Mouse (Mus musculus) liver, embryonic 13.5 days (tissue): ENCODE data around the gene Ttyh1. TPM values are rescaled to one million over a fixed set of nuclear protein-coding genes. Genes with fewer than 3 reads are reported as not detected.

Experiments used
- ATAC-seq: fragments of 200-750 bp; cut with Nextera tagmentation; 2 replicates; pipeline ENCODE4 v1.8.0; 2017; ENCODE audit warnings: low read depth, mild to moderate bottlenecking, moderate number of reproducible peaks, moderate library complexity
- DNase-seq: peaks from one replicate; pipeline ENCODE4 v3.0.0; 2022
- H3K27ac ChIP-seq: fragments of 300-500 bp; sonication (generic); 2 replicates; pipeline ENCODE4 v1.5.1; 2015; ENCODE audit warnings: moderate library complexity, mild to moderate bottlenecking, inconsistent platforms
- H3K27me3 ChIP-seq: fragments of 300-500 bp; sonication (generic); 2 replicates; pipeline ENCODE4 v1.6.1; 2015; ENCODE audit warnings: mild to moderate bottlenecking, inconsistent platforms
- H3K36me3 ChIP-seq: fragments of 300-500 bp; sonication (generic); 2 replicates; pipeline ENCODE4 v1.6.1; 2015; ENCODE audit warnings: mild to moderate bottlenecking, inconsistent platforms
- H3K4me1 ChIP-seq: fragments of 300-500 bp; sonication (generic); replicated peaks from 2 replicates; pipeline ENCODE4 v1.6.1; 2015; ENCODE audit warnings: inconsistent platforms
- H3K4me2 ChIP-seq: fragments of 300-500 bp; sonication (generic); 2 replicates; pipeline ENCODE4 v1.6.1; 2015; ENCODE audit warnings: inconsistent platforms, mild to moderate bottlenecking, moderate library complexity
- H3K4me3 ChIP-seq: fragments of 300-500 bp; sonication (generic); replicated peaks from 2 replicates; pipeline ENCODE4 v1.5.1; 2015; ENCODE audit warnings: mild to moderate bottlenecking, inconsistent platforms
- H3K9ac ChIP-seq: fragments of 300-500 bp; sonication (generic); 2 replicates; pipeline ENCODE4 v1.6.1; 2015; ENCODE audit warnings: mild to moderate bottlenecking, inconsistent platforms
- H3K9me3 ChIP-seq: fragments of 300-500 bp; sonication (generic); replicated peaks from 2 replicates; pipeline ENCODE4 v1.6.1; 2016; ENCODE audit warnings: inconsistent platforms
- WGBS: fragments of 180-500 bp; shearing (Covaris S2); methylation state at CpG from one replicate; pipeline ENCODE4 v1.1.7; 2015; ENCODE audit not compliant: insufficient replicate concordance; 5-methylcytosine and 5-hydroxymethylcytosine counted together
- polyA plus RNA-seq: library from polyadenylated mRNA; unstranded; fragments of >200 nt; fragmentation: Nextera tagmentation; extraction: Ambion mirVana; gene quantifications from 2 replicates; pipeline ENCODE4 v1.2.1, GENCODE M21; 2015

Gene Ttyh1
- polyA plus RNA-seq: 0.36 and 0.52 TPM in 2 replicates

DNA sequence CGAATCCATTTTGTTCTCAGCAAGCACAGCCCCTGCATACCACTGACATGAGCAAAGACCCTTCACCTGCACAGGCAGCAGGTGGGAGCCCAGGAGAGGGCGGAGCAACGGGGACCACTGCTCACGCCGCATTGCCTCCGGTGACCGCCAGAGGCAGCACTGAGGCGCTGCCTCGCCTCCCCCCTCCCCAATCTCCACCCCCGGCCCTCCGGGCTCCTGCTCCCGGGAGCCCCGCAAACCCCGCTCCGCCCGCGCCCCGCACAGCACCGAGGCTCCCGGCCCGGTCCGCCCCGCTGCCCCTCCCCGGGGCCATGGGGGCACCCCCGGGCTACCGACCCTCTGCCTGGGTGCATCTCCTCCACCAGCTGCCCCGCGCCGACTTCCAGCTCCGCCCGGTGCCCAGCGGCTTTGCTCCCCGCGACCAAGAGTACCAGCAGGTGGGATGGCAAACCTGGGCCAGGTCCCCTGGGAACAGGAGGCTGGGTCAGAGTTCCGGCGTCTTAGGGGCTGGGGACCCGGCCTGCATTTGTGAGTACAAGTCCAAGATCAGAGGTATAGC is at the start of gene Ttyh1:
Ttyh1 (plus strand) TSS at position 65 of the 559 bp plus-strand sequence.
- Histone ChIP-seq H3K36me3 (no peaks in the 10 kb centered on the region), H3K27me3 (peaks cover 46% of the 10 kb centered on the region), H3K4me3 (0 out of 2 replicates have a peak within 1 kb of the TSS, but pooled peaks have one; percentile 14), H3K27ac (no peak within 1 kb of the TSS), H3K9me3 (no peaks in the 10 kb centered on the region), H3K4me1 (peaks cover 3% of the 10 kb centered on the region), H3K4me2 (peak within 1 kb of the TSS; percentile 33), H3K9ac (no peak within 1 kb of the TSS)
- DNase-seq: no peak
- no peak for ATAC-seq
- 4% methylated on average over 35 of the region's 37 CpGs for WGBS

DNA sequence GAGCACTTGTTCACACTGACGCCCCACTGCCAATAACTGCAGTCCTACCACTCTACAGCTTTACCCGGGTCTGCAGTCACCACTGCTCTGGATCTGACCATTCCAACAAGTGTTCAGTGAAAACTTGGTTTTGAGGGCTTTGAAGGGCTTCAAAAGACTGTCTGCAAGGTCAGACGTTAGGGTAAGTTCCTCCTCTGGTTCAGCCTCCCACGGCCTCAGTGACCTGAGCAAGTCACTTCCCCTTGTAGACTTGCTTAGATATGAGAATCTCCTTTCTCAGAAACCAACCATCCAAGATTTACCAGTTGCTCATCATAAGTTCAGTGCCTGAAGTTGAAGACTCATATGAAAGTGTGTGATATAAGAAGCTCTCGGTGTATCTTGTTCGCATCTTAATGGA is 48.1 kb upstream of the Ttyh1 start:
- Histone ChIP-seq H3K4me3 (no peak overlapping the region), H3K27ac (no peak overlapping the region), H3K4me2 (no peak overlapping the region), H3K36me3 (no peaks in the 10 kb centered on the region), H3K9me3 (no peaks in the 10 kb centered on the region), H3K9ac (no peak overlapping the region), H3K4me1 (no peaks in the 10 kb centered on the region), H3K27me3 (no peaks in the 10 kb centered on the region)
- WGBS: 49% methylated on average over 6 of the region's 6 CpGs
- DNase-seq (no peak), ATAC-seq (no peak)

DNA sequence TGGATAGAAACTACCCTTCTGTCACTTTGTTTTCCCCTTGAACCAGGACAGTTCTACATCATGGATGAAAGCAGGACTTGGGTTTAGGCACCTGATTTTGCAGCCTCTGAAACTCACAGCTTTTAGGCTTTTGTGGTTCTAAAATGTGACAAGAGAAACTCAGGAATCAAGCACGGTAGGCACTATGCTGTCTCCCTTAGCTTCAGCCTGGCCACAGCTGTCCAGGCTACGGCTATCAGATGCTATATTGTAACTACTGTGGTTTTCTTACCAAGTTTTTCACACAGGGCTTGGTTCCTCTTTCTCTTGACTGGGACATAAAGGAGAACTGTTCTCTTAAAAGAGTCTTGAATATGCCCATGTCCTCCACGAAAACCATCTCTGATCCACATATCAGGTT is 46.1 kb upstream of the Ttyh1 start:
- H3K4me3 ChIP-seq: no peak overlapping the region
- no peak overlapping the region for H3K27ac ChIP-seq
- no peaks in the 10 kb centered on the region for H3K36me3 ChIP-seq
- DNase-seq (no peak), ATAC-seq (no peak)
- H3K4me2 ChIP-seq: no peak overlapping the region
- H3K27me3 ChIP-seq: no peaks in the 10 kb centered on the region
- 21% methylated on average over 3 of the region's 3 CpGs for WGBS
- no peak overlapping the region for H3K9ac ChIP-seq
- H3K4me1 ChIP-seq: no peaks in the 10 kb centered on the region
- no peaks in the 10 kb centered on the region for H3K9me3 ChIP-seq

DNA sequence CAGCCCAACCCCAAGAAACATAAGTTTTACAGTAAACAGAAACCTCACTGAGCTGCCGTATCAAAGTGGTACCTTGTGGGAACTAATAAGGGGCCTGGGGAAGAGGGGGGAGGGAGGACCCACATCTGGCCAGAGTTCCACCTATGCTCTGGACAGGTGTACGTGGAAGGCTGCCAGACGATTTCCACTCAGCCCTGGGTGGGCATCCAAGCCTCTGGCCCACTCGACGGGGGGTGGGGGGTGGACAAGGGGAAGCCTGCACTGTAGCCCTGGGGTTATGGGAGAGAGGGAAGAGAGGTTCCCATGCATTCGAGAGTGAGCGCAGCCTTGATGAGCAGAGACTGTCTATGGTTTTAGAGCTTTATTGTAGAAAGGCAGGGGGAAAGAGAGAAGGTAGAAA is 39.7 kb upstream of the Ttyh1 start:
- no peak overlapping the region for H3K4me2 ChIP-seq
- H3K27me3 ChIP-seq: no peaks in the 10 kb centered on the region
- no peak for ATAC-seq
- no peaks in the 10 kb centered on the region for H3K36me3 ChIP-seq
- no peaks in the 10 kb centered on the region for H3K9me3 ChIP-seq
- no peak overlapping the region for H3K27ac ChIP-seq
- no peaks in the 10 kb centered on the region for H3K4me1 ChIP-seq
- no peak overlapping the region for H3K9ac ChIP-seq
- no peak for DNase-seq
- WGBS: 69% methylated on average over 7 of the region's 7 CpGs
- no peak overlapping the region for H3K4me3 ChIP-seq

DNA sequence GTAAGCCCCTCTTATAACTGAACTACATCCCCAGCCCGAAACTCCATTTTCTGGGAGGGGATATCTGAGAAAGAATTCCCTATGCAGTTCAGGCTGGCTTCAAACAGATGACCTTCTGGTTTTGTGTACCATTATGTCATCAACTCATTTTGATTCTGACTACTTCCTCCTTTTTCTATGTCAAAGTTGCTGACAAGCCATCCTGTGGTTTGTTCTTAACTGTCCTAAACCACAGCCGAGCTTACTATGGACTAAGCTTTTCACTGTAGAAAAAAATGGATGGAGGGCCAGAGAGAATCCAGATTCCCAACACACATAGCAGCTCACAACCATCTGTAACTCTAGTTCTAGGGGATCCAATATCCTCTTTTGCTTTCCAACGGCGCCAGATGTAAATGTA is 38.7 kb upstream of the Ttyh1 start:
- H3K36me3 ChIP-seq: no peaks in the 10 kb centered on the region
- no peak overlapping the region for H3K4me3 ChIP-seq
- H3K4me1 ChIP-seq: no peaks in the 10 kb centered on the region
- 39% methylated on average over 4 of the region's 4 CpGs for WGBS
- H3K4me2 ChIP-seq: no peak overlapping the region
- H3K9ac ChIP-seq: no peak overlapping the region
- no peak overlapping the region for H3K27ac ChIP-seq
- no peaks in the 10 kb centered on the region for H3K27me3 ChIP-seq
- DNase-seq: no peak
- no peaks in the 10 kb centered on the region for H3K9me3 ChIP-seq
- ATAC-seq: no peak

DNA sequence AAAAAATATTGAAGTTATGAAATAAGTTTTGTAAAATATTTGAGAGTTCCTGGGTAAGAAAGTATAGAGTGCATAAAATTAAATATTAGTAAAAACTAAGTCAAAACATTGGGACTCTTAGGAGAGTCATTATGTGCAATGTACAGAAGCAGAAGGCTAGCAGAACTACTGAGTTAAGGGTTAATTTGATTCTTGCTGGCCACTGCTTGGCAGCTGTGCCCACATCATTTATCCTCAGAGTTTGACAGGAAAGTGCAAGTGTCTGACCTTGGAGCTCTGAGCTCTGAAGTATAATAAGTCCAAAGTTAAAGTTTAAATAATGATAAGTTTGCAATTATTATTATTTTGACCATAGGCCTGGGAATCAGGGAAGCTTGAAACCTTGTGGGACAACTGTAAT is 37.5 kb upstream of the Ttyh1 start:
- no peak for ATAC-seq
- Histone ChIP-seq H3K4me2 (no peak overlapping the region), H3K9ac (no peak overlapping the region), H3K4me3 (no peak overlapping the region), H3K36me3 (no peaks in the 10 kb centered on the region), H3K27ac (no peak overlapping the region), H3K27me3 (no peaks in the 10 kb centered on the region), H3K4me1 (no peaks in the 10 kb centered on the region), H3K9me3 (no peaks in the 10 kb centered on the region)
- DNase-seq: no peak

DNA sequence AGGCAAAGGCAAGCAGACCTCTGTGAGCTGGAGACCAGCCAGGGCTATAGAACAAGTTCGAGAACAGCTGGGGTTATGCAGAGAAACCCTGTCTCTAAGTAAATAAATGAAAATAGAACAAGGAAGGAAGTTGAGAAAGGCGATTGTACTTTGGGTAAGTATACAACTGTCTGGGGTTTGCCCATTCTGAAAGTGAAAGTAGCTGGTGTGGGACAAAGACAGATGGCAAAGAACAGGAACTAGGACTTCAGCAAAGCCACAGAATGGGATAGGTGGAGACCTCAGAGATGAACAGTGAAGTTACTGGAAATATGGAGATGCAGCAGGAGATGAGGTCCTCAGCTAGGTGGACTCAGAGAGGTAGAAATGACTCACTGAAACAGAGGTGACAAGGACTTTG is 36.4 kb upstream of the Ttyh1 start:
- H3K4me1 ChIP-seq: peaks cover 6% of the 10 kb centered on the region
- no peaks in the 10 kb centered on the region for H3K27me3 ChIP-seq
- H3K36me3 ChIP-seq: no peaks in the 10 kb centered on the region
- no peaks in the 10 kb centered on the region for H3K9me3 ChIP-seq
- H3K9ac ChIP-seq: no peak overlapping the region
- H3K4me3 ChIP-seq: no peak overlapping the region
- 4% methylated on average over 2 of the region's 2 CpGs for WGBS
- H3K4me2 ChIP-seq: no peak overlapping the region
- H3K27ac ChIP-seq: no peak overlapping the region
- peak; percentile 26; the same call in 1 of the 2 replicates for ATAC-seq
- no peak for DNase-seq

DNA sequence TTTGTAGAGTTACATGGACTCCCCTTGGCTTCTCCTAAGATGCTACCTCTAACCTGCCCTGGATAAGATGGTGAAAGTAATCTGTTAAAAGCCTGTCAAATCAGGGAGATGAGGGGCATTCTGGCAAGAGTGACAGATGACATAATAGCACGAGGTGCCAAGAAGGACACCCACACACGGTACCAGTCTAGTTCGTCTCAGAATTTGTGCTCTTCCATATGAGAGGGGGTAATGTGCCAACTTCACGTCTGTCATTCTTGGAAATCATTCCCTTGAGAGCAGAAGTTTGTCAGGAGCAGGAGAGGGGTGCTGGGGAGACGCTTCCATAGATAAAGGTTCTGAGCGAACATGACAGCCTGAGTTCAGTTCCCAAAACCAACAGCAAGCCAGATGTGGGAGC is 35.0 kb upstream of the Ttyh1 start:
- Histone ChIP-seq H3K9me3 (no peaks in the 10 kb centered on the region), H3K27ac (no peak overlapping the region), H3K4me2 (no peak overlapping the region), H3K27me3 (no peaks in the 10 kb centered on the region), H3K4me3 (no peak overlapping the region), H3K36me3 (no peaks in the 10 kb centered on the region), H3K4me1 (peaks cover 18% of the 10 kb centered on the region), H3K9ac (no peak overlapping the region)
- ATAC-seq: no peak
- DNase-seq: no peak
- WGBS: 59% methylated on average over 6 of the region's 6 CpGs

DNA sequence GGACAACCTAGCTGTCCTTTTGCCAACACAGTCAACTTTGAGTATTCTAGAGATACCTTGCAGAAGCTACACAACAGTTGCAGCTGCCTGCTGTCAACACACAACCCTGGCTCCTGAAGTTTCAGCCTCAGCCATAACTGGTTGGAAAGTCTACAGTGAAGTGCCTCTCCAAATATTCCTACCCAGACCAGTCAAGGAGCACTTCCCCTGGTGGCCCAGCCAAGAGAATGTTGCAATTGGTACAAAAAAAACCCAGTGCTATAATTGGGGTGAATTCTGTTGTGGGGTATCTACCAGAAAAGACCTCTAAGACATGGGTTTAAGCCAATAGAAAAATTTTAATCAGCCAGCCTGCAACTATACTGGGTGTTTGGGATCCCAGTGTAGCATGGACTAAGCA is 33.6 kb upstream of the Ttyh1 start:
- DNase-seq: no peak
- Histone ChIP-seq H3K27me3 (no peaks in the 10 kb centered on the region), H3K9me3 (no peaks in the 10 kb centered on the region), H3K4me3 (no peak overlapping the region), H3K4me1 (peaks cover 30% of the 10 kb centered on the region), H3K36me3 (no peaks in the 10 kb centered on the region), H3K27ac (no peak overlapping the region), H3K4me2 (no peak overlapping the region), H3K9ac (no peak overlapping the region)
- no peak for ATAC-seq

DNA sequence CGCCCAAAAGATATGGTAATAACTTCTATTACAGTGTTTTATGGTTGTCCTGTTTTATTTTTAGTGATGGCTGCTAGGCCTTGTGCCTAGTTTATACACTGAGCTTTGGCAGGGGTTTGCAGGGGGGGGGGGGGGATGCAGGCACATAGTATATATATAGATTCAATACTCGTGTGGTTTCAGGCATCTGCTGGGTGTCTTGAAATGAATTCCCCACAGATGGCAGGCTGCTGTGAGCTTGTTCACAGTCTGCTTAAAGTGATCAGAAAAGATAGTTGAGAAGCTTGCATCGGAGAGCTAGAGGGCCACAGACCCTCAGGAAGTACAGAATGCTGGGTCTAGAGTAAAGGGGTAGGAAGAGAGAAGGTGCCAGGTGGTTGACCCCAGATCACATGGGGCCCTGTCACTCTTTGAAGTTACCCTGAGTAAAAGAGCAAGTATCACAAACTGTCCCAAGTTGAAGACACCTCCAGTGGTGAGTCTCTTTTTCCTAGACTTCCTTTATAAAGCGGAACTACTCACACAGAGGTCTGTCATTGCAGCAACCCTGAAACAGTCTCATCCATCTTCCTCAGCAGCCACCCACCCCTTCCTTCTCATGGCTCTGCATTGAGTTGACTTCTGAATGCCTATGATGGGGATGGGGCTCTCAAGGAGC is 31.8 kb upstream of the Ttyh1 start:
- H3K36me3 ChIP-seq: no peaks in the 10 kb centered on the region
- H3K4me1 ChIP-seq: peaks cover 38% of the 10 kb centered on the region
- ATAC-seq (no peak), DNase-seq (no peak)
- H3K9ac ChIP-seq: no peak overlapping the region
- H3K27ac ChIP-seq: no peak overlapping the region
- no peaks in the 10 kb centered on the region for H3K27me3 ChIP-seq
- no peak overlapping the region for H3K4me3 ChIP-seq
- WGBS: 51% methylated on average over 4 of the region's 4 CpGs
- no peaks in the 10 kb centered on the region for H3K9me3 ChIP-seq
- H3K4me2 ChIP-seq: no peak overlapping the region

DNA sequence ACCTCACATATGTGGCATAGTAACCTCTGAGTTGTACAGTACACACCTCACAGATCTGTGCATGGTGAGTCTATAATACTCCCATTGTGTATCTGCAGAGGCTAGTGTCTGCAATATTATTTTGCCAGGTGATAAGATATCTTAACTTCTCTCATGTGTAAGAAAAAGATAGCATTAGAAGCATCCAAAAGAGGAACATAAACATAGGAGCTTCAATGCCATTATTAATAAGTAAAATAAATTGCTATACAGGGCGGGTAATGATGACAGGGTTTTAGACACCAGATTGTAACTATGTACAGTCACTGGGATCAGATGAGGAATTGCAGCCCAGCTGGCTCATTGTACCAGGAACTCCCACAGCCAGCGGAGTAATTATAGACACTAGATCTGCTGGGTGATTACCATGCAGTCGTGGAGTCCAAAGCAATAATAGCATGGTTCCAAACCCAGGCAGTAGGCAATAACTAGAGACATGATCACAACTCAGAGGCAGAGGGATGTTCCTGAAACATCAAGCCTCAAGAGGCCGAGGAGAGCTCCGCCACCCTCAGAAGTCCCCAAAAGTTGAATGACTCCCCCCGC is 31.2 kb upstream of the Ttyh1 start:
- Histone ChIP-seq H3K4me2 (no peak overlapping the region), H3K27me3 (no peaks in the 10 kb centered on the region), H3K27ac (no peak overlapping the region; the same call in 1 of the 2 replicates), H3K36me3 (no peaks in the 10 kb centered on the region), H3K4me3 (no peak overlapping the region), H3K4me1 (peaks cover 38% of the 10 kb centered on the region), H3K9ac (no peak overlapping the region), H3K9me3 (no peaks in the 10 kb centered on the region)
- DNase-seq (no peak), ATAC-seq (0 out of 2 replicates have a peak, but pooled peaks have one; percentile 27)
- whole genome bisulfite sequencing: 62% methylated on average over 6 of the region's 6 CpGs

DNA sequence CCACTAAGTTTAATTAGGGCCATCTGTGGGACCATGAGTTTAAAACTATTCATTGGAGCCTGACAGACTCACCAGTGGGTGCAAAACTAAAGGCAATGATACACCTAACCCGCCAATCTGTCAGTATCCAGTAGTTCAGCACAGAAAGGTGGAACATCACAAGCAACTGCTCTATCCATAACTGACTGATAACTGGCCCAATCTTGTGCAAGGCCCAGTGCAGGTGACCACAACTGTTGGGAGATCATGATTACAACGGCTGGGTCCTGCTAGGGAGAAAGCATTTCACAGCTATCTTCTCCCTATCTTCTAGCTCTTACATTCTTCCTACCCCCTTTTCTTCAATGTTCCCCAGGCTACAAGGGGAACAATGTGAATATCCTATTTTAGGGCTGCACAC is 30.5 kb upstream of the Ttyh1 start:
- Histone ChIP-seq H3K27ac (no peak overlapping the region; the same call in 1 of the 2 replicates), H3K9ac (no peak overlapping the region), H3K4me3 (no peak overlapping the region), H3K27me3 (no peaks in the 10 kb centered on the region), H3K9me3 (no peaks in the 10 kb centered on the region), H3K4me2 (no peak overlapping the region), H3K4me1 (peaks cover 38% of the 10 kb centered on the region), H3K36me3 (no peaks in the 10 kb centered on the region)
- ATAC-seq: peak; percentile 74
- DNase-seq: no peak
- WGBS: 19% methylated on average over 2 of the region's 2 CpGs
